Mouse (Mus musculus): ENCODE data around the gene Bcl2l11. TPM values are rescaled to one million over a fixed set of nuclear protein-coding genes. Genes with fewer than 3 reads are reported as not detected.
"Not testable (repeated sequence)": the region's sequence is repeated elsewhere in the genome, so short reads cannot be mapped to it uniquely, and the experiment has no call there.

Bcl2l11 gene
- polyA plus RNA-seq, 1 experiment from 2014 or later = 8.6 TPM

GRCm38 (mm10) chr2:128087798-128088545, 37.9 kb upstream of the Bcl2l11 start:
- ATAC-seq = no peak
- H3K4me2 ChIP-seq (ENCODE audit: low read length) = no peak overlapping the region
- H3K4me1 ChIP-seq (ENCODE audit: control insufficient read depth, insufficient read depth, low read depth, low read length) = no peaks in the 10 kb centered on the region
- no peak overlapping the region for H3K4me3 ChIP-seq (ENCODE audit: low read length)
- H3K9ac ChIP-seq (ENCODE audit: low read depth, low read length) = no peak overlapping the region
- H3K36me3 ChIP-seq (ENCODE audit: control insufficient read depth, insufficient read depth, low read length) = no peaks in the 10 kb centered on the region
- H3K27me3 ChIP-seq (replicated peaks; ENCODE audit: control insufficient read depth, insufficient read depth, low read length) = no peaks in the 10 kb centered on the region
- no peaks in the 10 kb centered on the region for H3K9me3 ChIP-seq (ENCODE audit: control insufficient read depth, low read length)
- no peak overlapping the region for H3K27ac ChIP-seq (ENCODE audit: low read depth, low read length)
- WGBS = 91% methylated on average over 8 of the region's 8 CpGs

DNA sequence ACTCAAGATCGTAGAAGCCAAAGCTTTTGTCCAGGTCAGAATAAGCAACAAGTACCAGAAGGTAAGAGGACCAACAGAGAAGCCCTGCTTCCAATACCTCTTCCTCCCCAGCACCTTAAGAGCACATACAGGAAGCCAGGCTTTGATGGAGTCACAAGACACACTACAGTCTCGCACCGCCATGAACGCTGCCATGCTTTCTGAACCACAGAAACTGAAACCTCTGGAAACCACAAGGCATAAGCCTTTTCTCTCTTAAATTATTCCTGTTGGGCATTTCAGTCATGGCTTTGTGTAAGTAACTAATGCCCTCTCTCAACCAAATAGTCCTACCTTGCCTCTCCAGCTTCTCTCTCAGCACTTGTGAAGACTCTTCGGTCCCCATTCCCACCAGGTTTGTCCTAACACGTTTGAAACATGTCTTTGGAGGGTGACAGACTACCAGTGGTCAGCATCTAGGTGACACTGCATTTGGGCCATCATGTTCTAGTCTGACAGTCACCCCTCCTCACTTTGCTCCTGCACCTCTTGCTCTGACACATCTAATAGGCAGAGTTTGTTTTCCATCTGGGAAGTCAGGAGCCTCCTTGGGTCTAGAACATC, 35.5 kb upstream of the Bcl2l11 start:
- Histone ChIP-seq H3K36me3 (ENCODE audit: control insufficient read depth, insufficient read depth, low read length) (no peaks in the 10 kb centered on the region), H3K27ac (ENCODE audit: low read depth, low read length) (no peak overlapping the region), H3K4me3 (ENCODE audit: low read length) (no peak overlapping the region), H3K9me3 (ENCODE audit: control insufficient read depth, low read length) (no peaks in the 10 kb centered on the region), H3K27me3 (replicated peaks; ENCODE audit: control insufficient read depth, insufficient read depth, low read length) (no peaks in the 10 kb centered on the region), H3K4me1 (ENCODE audit: control insufficient read depth, insufficient read depth, low read depth, low read length) (no peaks in the 10 kb centered on the region), H3K4me2 (ENCODE audit: low read length) (no peak overlapping the region), H3K9ac (ENCODE audit: low read depth, low read length) (no peak overlapping the region)
- WGBS = 89% methylated on average over 6 of the region's 6 CpGs
- no peak for ATAC-seq

- Histone ChIP-seq H3K36me3 (ENCODE audit: control insufficient read depth, insufficient read depth, low read length) (no peaks in the 10 kb centered on the region), H3K4me1 (ENCODE audit: control insufficient read depth, insufficient read depth, low read depth, low read length) (no peaks in the 10 kb centered on the region), H3K27ac (ENCODE audit: low read depth, low read length) (no peak overlapping the region), H3K9me3 (ENCODE audit: control insufficient read depth, low read length) (no peaks in the 10 kb centered on the region), H3K4me3 (ENCODE audit: low read length) (no peak overlapping the region), H3K27me3 (replicated peaks; ENCODE audit: control insufficient read depth, insufficient read depth, low read length) (no peaks in the 10 kb centered on the region), H3K9ac (ENCODE audit: low read depth, low read length) (no peak overlapping the region), H3K4me2 (ENCODE audit: low read length) (no peak overlapping the region)
- no peak for ATAC-seq
- 48% methylated on average over 11 of the region's 11 CpGs for WGBS
These were observed 34.1 kb upstream of the Bcl2l11 start for GRCm38 (mm10) chr2:128091431-128092369.

DNA sequence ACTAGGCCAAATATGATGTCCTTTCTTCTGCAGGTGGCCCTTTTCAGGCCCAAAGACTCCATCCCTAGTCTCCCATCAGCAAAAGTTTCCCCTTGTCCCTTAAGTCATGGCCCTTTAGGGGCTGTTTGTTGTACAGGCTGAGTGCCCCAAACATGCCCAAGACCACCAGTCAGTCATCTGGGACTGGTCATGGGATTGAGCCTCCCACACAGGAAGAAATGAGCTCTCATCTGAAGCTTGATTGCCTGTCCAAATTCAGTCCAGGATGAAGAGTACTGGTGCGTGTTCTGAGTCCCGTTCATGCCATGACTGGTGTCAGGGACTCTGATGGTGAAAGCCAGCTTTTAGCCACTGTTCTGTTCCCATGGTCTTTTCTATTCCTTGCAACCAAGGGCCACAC, 33.4 kb upstream of the Bcl2l11 start:
- WGBS = 58% methylated on average over 2 of the region's 2 CpGs
- no peak for ATAC-seq
- Histone ChIP-seq H3K27me3 (replicated peaks; ENCODE audit: control insufficient read depth, insufficient read depth, low read length) (no peaks in the 10 kb centered on the region), H3K9ac (ENCODE audit: low read depth, low read length) (no peak overlapping the region), H3K4me2 (ENCODE audit: low read length) (no peak overlapping the region), H3K36me3 (ENCODE audit: control insufficient read depth, insufficient read depth, low read length) (no peaks in the 10 kb centered on the region), H3K9me3 (ENCODE audit: control insufficient read depth, low read length) (no peaks in the 10 kb centered on the region), H3K4me1 (ENCODE audit: control insufficient read depth, insufficient read depth, low read depth, low read length) (no peaks in the 10 kb centered on the region), H3K4me3 (ENCODE audit: low read length) (no peak overlapping the region), H3K27ac (ENCODE audit: low read depth, low read length) (no peak overlapping the region)

DNA sequence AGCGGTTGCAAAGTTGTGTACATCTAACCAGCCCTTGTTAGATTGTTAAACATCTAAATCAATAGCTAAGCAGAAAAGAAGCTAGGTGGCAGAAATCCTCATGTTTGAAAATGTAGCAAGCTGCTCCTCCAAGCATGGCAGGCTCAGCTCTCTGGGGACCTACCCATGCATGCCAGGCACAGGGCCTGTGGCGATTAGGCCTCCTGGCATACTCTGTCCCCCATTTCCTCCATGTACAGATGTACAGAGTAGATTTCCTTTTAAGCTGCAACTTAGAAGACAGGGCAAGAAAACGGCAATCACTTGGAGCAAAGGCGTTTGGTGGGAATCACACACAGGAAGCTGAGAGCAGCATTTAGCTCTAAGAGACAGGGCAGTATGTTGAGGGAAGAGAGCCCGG, 31.6 kb upstream of the Bcl2l11 start:
- H3K4me2 ChIP-seq (ENCODE audit: low read length) = no peak overlapping the region
- 70% methylated on average over 5 of the region's 5 CpGs for WGBS
- ATAC-seq = no peak

GRCm38 (mm10) chr2:128094602-128095001, 31.2 kb upstream of the Bcl2l11 start:
- no peak for ATAC-seq
- Histone ChIP-seq H3K9me3 (ENCODE audit: control insufficient read depth, low read length) (no peaks in the 10 kb centered on the region), H3K36me3 (ENCODE audit: control insufficient read depth, insufficient read depth, low read length) (no peaks in the 10 kb centered on the region), H3K9ac (ENCODE audit: low read depth, low read length) (no peak overlapping the region), H3K27me3 (replicated peaks; ENCODE audit: control insufficient read depth, insufficient read depth, low read length) (no peaks in the 10 kb centered on the region), H3K4me1 (ENCODE audit: control insufficient read depth, insufficient read depth, low read depth, low read length) (no peaks in the 10 kb centered on the region), H3K4me2 (ENCODE audit: low read length) (no peak overlapping the region), H3K4me3 (ENCODE audit: low read length) (no peak overlapping the region), H3K27ac (ENCODE audit: low read depth, low read length) (no peak overlapping the region)
- 77% methylated on average over 2 of the region's 2 CpGs for WGBS

More for the DNA sequence above, 31.6 kb upstream of the Bcl2l11 start:
- no peak overlapping the region for H3K9ac ChIP-seq (ENCODE audit: low read depth, low read length)
- no peaks in the 10 kb centered on the region for H3K9me3 ChIP-seq (ENCODE audit: control insufficient read depth, low read length)
- H3K27ac ChIP-seq (ENCODE audit: low read depth, low read length) = no peak overlapping the region
- no peaks in the 10 kb centered on the region for H3K36me3 ChIP-seq (ENCODE audit: control insufficient read depth, insufficient read depth, low read length)
- no peaks in the 10 kb centered on the region for H3K27me3 ChIP-seq (replicated peaks; ENCODE audit: control insufficient read depth, insufficient read depth, low read length)
- no peak overlapping the region for H3K4me3 ChIP-seq (ENCODE audit: low read length)
- H3K4me1 ChIP-seq (ENCODE audit: control insufficient read depth, insufficient read depth, low read depth, low read length) = no peaks in the 10 kb centered on the region

DNA sequence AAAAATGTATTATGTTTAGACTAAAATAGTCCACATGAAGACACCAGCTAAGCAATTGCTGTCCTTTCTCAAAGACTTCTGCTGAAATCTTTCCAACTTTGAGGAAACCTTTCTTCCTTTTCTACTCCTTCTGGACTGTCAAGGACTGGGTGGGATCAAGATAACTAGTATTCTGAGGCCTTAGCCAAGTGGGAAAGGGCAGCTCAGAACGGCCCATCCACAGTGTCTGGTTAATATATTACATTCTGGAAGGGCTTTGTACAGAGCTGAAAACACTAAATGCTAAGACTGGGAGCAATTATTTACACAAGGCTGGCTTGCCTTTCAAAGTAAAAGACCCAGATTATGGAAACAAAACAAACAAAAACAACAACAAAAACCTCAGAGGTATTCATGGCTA, 30.6 kb upstream of the Bcl2l11 start:
- ATAC-seq = no peak
- Histone ChIP-seq H3K4me2 (ENCODE audit: low read length) (no peak overlapping the region), H3K4me3 (ENCODE audit: low read length) (no peak overlapping the region), H3K27me3 (replicated peaks; ENCODE audit: control insufficient read depth, insufficient read depth, low read length) (no peaks in the 10 kb centered on the region), H3K9me3 (ENCODE audit: control insufficient read depth, low read length) (no peaks in the 10 kb centered on the region), H3K9ac (ENCODE audit: low read depth, low read length) (no peak overlapping the region), H3K36me3 (ENCODE audit: control insufficient read depth, insufficient read depth, low read length) (no peaks in the 10 kb centered on the region), H3K27ac (ENCODE audit: low read depth, low read length) (no peak overlapping the region), H3K4me1 (ENCODE audit: control insufficient read depth, insufficient read depth, low read depth, low read length) (no peaks in the 10 kb centered on the region)
- WGBS = 35% methylated on average over 1 of the region's 1 CpGs

- H3K9ac ChIP-seq (ENCODE audit: low read depth, low read length) = no peak overlapping the region
- WGBS = 81% methylated on average over 1 of the region's 1 CpGs
These were observed 29.8 kb upstream of the Bcl2l11 start for GRCm38 (mm10) chr2:128096070-128096469.

GRCm38 (mm10) chr2:128098118-128098517, 27.7 kb upstream of the Bcl2l11 start:
- H3K4me2 ChIP-seq (ENCODE audit: low read length); H3K27ac ChIP-seq (ENCODE audit: low read depth, low read length); H3K36me3 ChIP-seq (ENCODE audit: control insufficient read depth, insufficient read depth, low read length); H3K9ac ChIP-seq (ENCODE audit: low read depth, low read length); H3K4me3 ChIP-seq (ENCODE audit: low read length); ATAC-seq; H3K4me1 ChIP-seq (ENCODE audit: control insufficient read depth, insufficient read depth, low read depth, low read length); H3K27me3 ChIP-seq (replicated peaks; ENCODE audit: control insufficient read depth, insufficient read depth, low read length); H3K9me3 ChIP-seq (ENCODE audit: control insufficient read depth, low read length): not testable (repeated sequence)
- WGBS = 78% methylated on average over 4 of the region's 5 CpGs

More at GRCm38 (mm10) chr2:128096070-128096469, 29.8 kb upstream of the Bcl2l11 start:
- Histone ChIP-seq H3K4me2 (ENCODE audit: low read length) (no peak overlapping the region), H3K36me3 (ENCODE audit: control insufficient read depth, insufficient read depth, low read length) (no peaks in the 10 kb centered on the region), H3K4me3 (ENCODE audit: low read length) (no peak overlapping the region), H3K9me3 (ENCODE audit: control insufficient read depth, low read length) (no peaks in the 10 kb centered on the region), H3K27ac (ENCODE audit: low read depth, low read length) (no peak overlapping the region), H3K27me3 (replicated peaks; ENCODE audit: control insufficient read depth, insufficient read depth, low read length) (no peaks in the 10 kb centered on the region), H3K4me1 (ENCODE audit: control insufficient read depth, insufficient read depth, low read depth, low read length) (no peaks in the 10 kb centered on the region)
- ATAC-seq = no peak

Measured in hindbrain, embryonic 16.5 days (tissue).